In genomic region chr3:53465330-53465729, GRCm38 (mm10) we compare ENCODE assay signal across 10 mouse cellular contexts. TPM values are rescaled to one million over a fixed set of nuclear protein-coding genes. Genes with fewer than 3 reads are reported as not detected.
DNase-seq lines count a peak whose midpoint lies in the region; ATAC-seq and TF ChIP-seq lines count a peak whose summit lies in the region.
"Had no signal": no experiment of that assay in that cellular context is flagged by ENCODE, and none has a peak within 500 bp of the region (broad histone marks: within the 10 kb centered on the region; RNA-seq: fewer than 3 reads in every experiment).

No protein-coding gene starts in this region.

- peaks cover 24% of the 10 kb centered on the region for H3K36me3 ChIP-seq in heart, embryonic 13.5 days
- peaks cover 9% of the 10 kb centered on the region; the same call in 1 of the 2 replicates for H3K36me3 ChIP-seq in ES-E14 (ENCODE audit: control insufficient read depth, insufficient read depth, low read length, poor library complexity, severe bottlenecking)
- H3K36me3 ChIP-seq in forebrain, embryonic 16.5 days (ENCODE audit: control insufficient read depth, insufficient read depth), result no peaks in the 10 kb centered on the region
- peaks cover 3% of the 10 kb centered on the region; the same call in 1 of the 2 replicates for H3K36me3 ChIP-seq in liver, postnatal 0 days (replicated peaks; ENCODE audit: insufficient read depth, low read length)

- peak overlapping the region; percentile 73 for H3K4me3 ChIP-seq in heart, embryonic 13.5 days
- peak overlapping the region; percentile 27 to 90; a peak in 2 of 4 replicates for H3K4me3 ChIP-seq in ES-E14 (ENCODE audit: insufficient read depth in 1 of 2, low read depth in 1 of 2, low read length in 2 of 2, poor library complexity in 1 of 2, severe bottlenecking in 1 of 2)
- H3K4me3 ChIP-seq in forebrain, embryonic 16.5 days (replicated peaks; ENCODE audit: low read length), result peak overlapping the region; percentile 38
- H3K4me3 ChIP-seq in liver, postnatal 0 days (ENCODE audit: low read depth, low read length), result peak overlapping the region; percentile 93

- intact Hi-C loops in heart, postnatal 14 days (cut with DNase I), result no loop called here

- peak overlapping the region; percentile 93 for H3K4me2 ChIP-seq in heart, embryonic 13.5 days
- H3K4me2 ChIP-seq in forebrain, embryonic 16.5 days (ENCODE audit: low read length), result peak overlapping the region; percentile 84
- peak overlapping the region; percentile 85 for H3K4me2 ChIP-seq in liver, postnatal 0 days (ENCODE audit: low read depth, low read length)

- no peak for TF ChIP-seq CTCF in liver, postnatal 0 days (IDR thresholded peaks at IDR 0.05; ENCODE audit: low read depth)

- ATAC-seq in heart, embryonic 13.5 days (ENCODE audit: extremely low read depth, insufficient number of reproducible peaks, low FRiP score, low TSS enrichment), result no peak
- ATAC-seq in forebrain, embryonic 16.5 days, result no peak
- ATAC-seq in liver, postnatal 0 days, result no peak

- TF ChIP-seq EP300 in liver, postnatal 0 days (IDR thresholded peaks at IDR 0.05; ENCODE audit: low read depth), result no peak

- no peak overlapping the region for H3K27ac ChIP-seq in heart, embryonic 13.5 days (replicated peaks)
- no peak overlapping the region for H3K27ac ChIP-seq in ES-E14 (ENCODE audit: insufficient read depth, low read depth, low read length, poor library complexity, severe bottlenecking)
- no peak overlapping the region for H3K27ac ChIP-seq in forebrain, embryonic 16.5 days (ENCODE audit: low read length)
- no peak overlapping the region for H3K27ac ChIP-seq in liver, postnatal 0 days (ENCODE audit: low read depth)

- no peaks in the 10 kb centered on the region for H3K27me3 ChIP-seq in heart, embryonic 13.5 days (replicated peaks)
- H3K27me3 ChIP-seq in forebrain, embryonic 16.5 days (replicated peaks; ENCODE audit: control insufficient read depth, insufficient read depth, low read length), result no peaks in the 10 kb centered on the region
- H3K27me3 ChIP-seq in liver, postnatal 0 days (ENCODE audit: insufficient read depth, low read length), result no peaks in the 10 kb centered on the region

- no peaks in the 10 kb centered on the region for H3K9me3 ChIP-seq in heart, embryonic 13.5 days
- H3K9me3 ChIP-seq in ES-E14 (ENCODE audit: control insufficient read depth, insufficient read depth, low read depth, low read length), result no peaks in the 10 kb centered on the region
- H3K9me3 ChIP-seq in forebrain, embryonic 16.5 days (ENCODE audit: control insufficient read depth, low read length), result no peaks in the 10 kb centered on the region
- H3K9me3 ChIP-seq in liver, postnatal 0 days (ENCODE audit: low read length), result no peaks in the 10 kb centered on the region

- 32% methylated on average over 6 of the region's 6 CpGs for WGBS in heart, embryonic 13.5 days
- WGBS in forebrain, embryonic 16.5 days, result 46% methylated on average over 6 of the region's 6 CpGs
- 24% methylated on average over 6 of the region's 6 CpGs for WGBS in liver, postnatal 0 days (ENCODE audit: insufficient replicate concordance)

- no peak for DNase-seq in heart, postnatal 14 days
- DNase-seq in ES-E14 (ENCODE audit: low read depth, low spot score), result no peak
- DNase-seq in liver, postnatal 0 days, result no peak
- no peak for DNase-seq in ovary, postnatal 10 days (ENCODE audit: low spot score)
- DNase-seq in gastrocnemius, postnatal 10 days, result no peak
- DNase-seq in natural killer cell, adult 2 months (ENCODE audit: low spot score in 2 of 2), result no peak
- DNase-seq: lung, adult 2 months had no signal

- H3K4me1 ChIP-seq in heart, embryonic 13.5 days, result peaks cover 62% of the 10 kb centered on the region
- H3K4me1 ChIP-seq in ES-E14 (ENCODE audit: control insufficient read depth in 2 of 2, insufficient read depth in 2 of 2, low read length in 2 of 2, poor library complexity in 1 of 2), result peaks cover 3 to 10% of the 10 kb centered on the region in 2 experiments; a peak in 2 of 4 replicates
- H3K4me1 ChIP-seq in forebrain, embryonic 16.5 days (replicated peaks; ENCODE audit: control insufficient read depth, insufficient read depth, low read length), result peaks cover 53% of the 10 kb centered on the region
- H3K4me1 ChIP-seq in liver, postnatal 0 days (ENCODE audit: insufficient read depth), result peaks cover 38% of the 10 kb centered on the region

- in situ Hi-C loops in ES-E14 (cut with MboI; ENCODE audit: low sequenced_read_pairs in 2 of 2, unreplicated experiment in 2 of 2), result loop anchor here (25.0 kb wide), 2 partner anchors 428 to 1203 kb away; partner anchors contain the start of genes Foxo1 (in 2 of the 2) and Lhfp (in 1 of the 2)

- H3K9ac ChIP-seq in heart, embryonic 13.5 days, result peak overlapping the region; percentile 97
- H3K9ac ChIP-seq in ES-E14 (ENCODE audit: insufficient read depth, low read depth, low read length, poor library complexity, severe bottlenecking), result no peak overlapping the region
- H3K9ac ChIP-seq in forebrain, embryonic 16.5 days (replicated peaks; ENCODE audit: low read depth, low read length), result peak overlapping the region; percentile 39; the same call in 1 of the 2 replicates
- H3K9ac ChIP-seq in liver, postnatal 0 days (replicated peaks), result peak overlapping the region; percentile 45

TF ChIP-seq in ES-E14, 5 proteins besides CTCF, POLR2A, EP300 and RAD21:
- TF ChIP-seq MAFK (IDR thresholded peaks at IDR 0.05; ENCODE audit: insufficient read depth, low read depth, low read length), result no peak

RNA-seq across cellular contexts. Expression of gene Proser1, which starts 1.9 kb away (rescaled TPM):
- 11.7 and 12.7 TPM in 2 replicates for polyA plus RNA-seq in heart, embryonic 13.5 days (2015; fragmentation: Nextera tagmentation; extraction: Ambion mirVana)
- total RNA-seq in heart, postnatal 14 days (2021), result 10 to 100 TPM; 10.9 to 12.0 TPM
- total RNA-seq in ES-E14 (2012; rRNA removed), result 10.6 and 11.9 TPM in 2 replicates
- 27.0 and 29.7 TPM in 2 replicates for polyA plus RNA-seq in forebrain, embryonic 16.5 days (2015; fragmentation: Nextera tagmentation; extraction: Ambion mirVana)
- polyA plus RNA-seq in liver, postnatal 0 days (2015; fragmentation: Nextera tagmentation; extraction: Ambion mirVana), result 4.0 and 4.1 TPM in 2 replicates
- total RNA-seq in gastrocnemius, postnatal 10 days (2021), result 10 to 100 TPM in 1 of 2 experiments, 1 to 10 TPM in 1; 9.6 to 11.9 TPM

RNA-seq across cellular contexts. Expression of gene Nhlrc3, which starts 2.2 kb away (rescaled TPM):
- 6.2 and 6.5 TPM in 2 replicates for polyA plus RNA-seq in heart, embryonic 13.5 days (2015; fragmentation: Nextera tagmentation; extraction: Ambion mirVana)
- 1 to 10 TPM; 5.7 to 6.9 TPM for total RNA-seq in heart, postnatal 14 days (2021)
- 12.6 and 16.2 TPM in 2 replicates for total RNA-seq in ES-E14 (2012; rRNA removed)
- polyA plus RNA-seq in forebrain, embryonic 16.5 days (2015; fragmentation: Nextera tagmentation; extraction: Ambion mirVana), result 9.3 and 10.6 TPM in 2 replicates
- polyA plus RNA-seq in liver, postnatal 0 days (2015; fragmentation: Nextera tagmentation; extraction: Ambion mirVana), result 5.0 and 6.1 TPM in 2 replicates
- 1 to 10 TPM; 4.1 to 5.2 TPM for total RNA-seq in gastrocnemius, postnatal 10 days (2021)

RNA-seq across cellular contexts. Expression of gene Stoml3, which starts 23.1 kb away (rescaled TPM):
- polyA plus RNA-seq in heart, embryonic 13.5 days (2015; fragmentation: Nextera tagmentation; extraction: Ambion mirVana), result not detected in 2 replicates
- not detected for total RNA-seq in heart, postnatal 14 days (2021)
- not detected in 2 replicates for total RNA-seq in ES-E14 (2012; rRNA removed)
- polyA plus RNA-seq in forebrain, embryonic 16.5 days (2015; fragmentation: Nextera tagmentation; extraction: Ambion mirVana), result 0.22 TPM in 1 of 2 replicates, not detected in the other
- not detected in 2 replicates for polyA plus RNA-seq in liver, postnatal 0 days (2015; fragmentation: Nextera tagmentation; extraction: Ambion mirVana)
- not detected for total RNA-seq in gastrocnemius, postnatal 10 days (2021)
- polyA plus RNA-seq: thymus, postnatal 0 days had no signal

Comparison
In these comparisons a context has a peak if more than half of its experiments do, and no peak if none do; other contexts are left out.
1. H3K4me3 ChIP-seq: peak in every context shown above with its lines; median percentile 93 in liver, postnatal 0 days; 73 in heart, embryonic 13.5 days; 58 in ES-E14; 38 in forebrain, embryonic 16.5 days.